Mouse (Mus musculus) bone marrow macrophage, adult 2 months (primary cell): ENCODE results near the gene Rreb1. TPM values are rescaled to one million over a fixed set of nuclear protein-coding genes. Genes with fewer than 3 reads are reported as not detected.

ENCODE experiments used
- H3K27ac ChIP-seq: 2 replicates; pipeline ENCODE4 v1.5.1; 2012; ENCODE audit warnings: low read depth, low read length; ENCODE audit not compliant: insufficient read depth
- H3K4me1 ChIP-seq: 2 replicates; pipeline ENCODE4 v1.6.1; 2012; ENCODE audit warnings: low read length; ENCODE audit not compliant: control insufficient read depth, insufficient read depth
- H3K4me3 ChIP-seq: 2 replicates; pipeline ENCODE4 v1.5.1; 2012; ENCODE audit warnings: mild to moderate bottlenecking, low read length, moderate library complexity; ENCODE audit not compliant: insufficient read depth
- CTCF ChIP-seq: IDR thresholded peaks from 2 replicates; pipeline ENCODE4 v1.5.1; 2012; ENCODE audit warnings: low read depth, mild to moderate bottlenecking, low read length, moderate library complexity
- POLR2A ChIP-seq: IDR thresholded peaks from 2 replicates; pipeline ENCODE4 v1.6.1; 2012; ENCODE audit warnings: mild to moderate bottlenecking, low read depth, low read length, borderline replicate concordance
- polyA plus RNA-seq: library from polyadenylated mRNA; stranded (reverse); fragments of >200 nt; gene quantifications from 2 replicates; pipeline ENCODE4 v1.2.4, GENCODE M21; 2012; ENCODE audit not compliant: missing spikeins, insufficient read depth, insufficient read length

The Rreb1 gene
- polyA plus RNA-seq, 1 experiment = 57.2 TPM

GRCm38 (mm10) chr13:37802246-37803003, 24.2 kb downstream of the Rreb1 start:
- no peak overlapping the region for H3K27ac ChIP-seq
- TF ChIP-seq POLR2A (no peak), CTCF (no peak)
- H3K4me1 ChIP-seq = peaks cover 26% of the 10 kb centered on the region
- no peak overlapping the region for H3K4me3 ChIP-seq

DNA sequence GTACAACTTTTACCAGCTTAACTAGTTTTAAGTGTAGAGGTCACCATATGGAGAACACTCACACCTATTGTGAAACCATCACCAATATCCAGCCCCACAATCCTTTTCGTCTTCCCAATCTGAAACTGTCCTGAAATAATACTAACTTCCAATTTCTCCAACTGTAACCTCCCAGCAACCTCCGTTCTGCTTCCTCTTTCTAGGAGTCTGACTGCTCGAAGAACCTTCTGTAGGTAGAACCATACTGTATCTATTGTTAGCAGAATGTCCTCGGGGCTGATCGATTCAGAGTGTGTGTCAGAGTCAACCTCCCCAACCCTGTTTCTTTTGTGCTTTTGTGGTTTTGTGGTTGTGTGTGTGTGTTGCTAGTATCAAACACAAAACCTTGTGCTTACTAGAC, 25.0 kb downstream of the Rreb1 start:
- TF ChIP-seq CTCF (no peak), POLR2A (no peak)
- Histone ChIP-seq H3K4me3 (no peak overlapping the region), H3K27ac (no peak overlapping the region), H3K4me1 (peaks cover 26% of the 10 kb centered on the region)

DNA sequence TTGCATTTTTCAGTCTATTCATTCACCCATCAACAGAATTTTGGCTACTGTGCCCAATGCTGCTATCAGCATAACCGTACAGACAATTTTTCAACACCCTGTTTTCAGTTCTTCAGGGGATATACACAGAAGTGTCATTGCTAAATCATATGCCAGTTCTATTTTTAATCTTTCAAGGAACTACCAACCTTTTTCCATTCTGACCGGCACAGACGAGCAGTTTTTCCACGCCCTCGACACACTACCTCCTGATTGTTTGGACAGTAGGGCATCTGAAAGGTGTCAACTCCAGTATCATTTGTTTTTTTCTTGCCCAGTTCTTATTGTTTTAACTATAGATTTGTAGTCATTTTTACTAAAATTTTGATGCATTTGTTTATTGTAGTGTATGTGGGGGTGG, 25.8 kb downstream of the Rreb1 start:
- Histone ChIP-seq H3K4me1 (peaks cover 26% of the 10 kb centered on the region), H3K4me3 (no peak overlapping the region)

DNA sequence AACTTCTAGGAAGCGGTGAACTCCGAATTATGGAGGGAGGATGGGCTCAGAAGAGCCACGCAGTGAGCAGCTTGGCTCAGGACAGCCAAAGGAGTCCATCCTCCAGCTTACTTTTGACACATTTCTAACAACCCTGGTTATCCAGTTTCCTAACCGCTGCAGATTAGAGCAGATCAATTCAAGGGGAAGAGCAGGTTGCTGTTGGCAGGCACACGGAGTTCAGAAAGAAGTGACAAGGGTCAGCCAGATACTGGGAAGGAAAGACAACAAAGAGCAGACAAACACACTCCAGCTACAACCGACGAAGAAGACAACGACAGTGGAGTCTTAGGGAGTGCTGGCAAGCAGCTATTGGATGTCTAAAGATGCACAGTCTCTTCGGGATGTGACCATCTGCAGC, 36.8 kb downstream of the Rreb1 start:
- TF ChIP-seq POLR2A (no peak), CTCF (no peak)
- Histone ChIP-seq H3K4me3 (no peak overlapping the region), H3K27ac (no peak overlapping the region), H3K4me1 (no peaks in the 10 kb centered on the region)

More for the DNA sequence above, 25.8 kb downstream of the Rreb1 start:
- no peak overlapping the region for H3K27ac ChIP-seq
- TF ChIP-seq CTCF (no peak), POLR2A (no peak)

- Histone ChIP-seq H3K4me3 (no peak overlapping the region), H3K27ac (no peak overlapping the region), H3K4me1 (no peaks in the 10 kb centered on the region)
- TF ChIP-seq POLR2A (no peak), CTCF (no peak)
These were observed 38.5 kb downstream of the Rreb1 start for GRCm38 (mm10) chr13:37816736-37817135.

- no peaks in the 10 kb centered on the region for H3K4me1 ChIP-seq
- no peak overlapping the region for H3K4me3 ChIP-seq
- no peak overlapping the region for H3K27ac ChIP-seq
- TF ChIP-seq CTCF = no peak
- no peak for TF ChIP-seq POLR2A
These were observed 43.2 kb downstream of the Rreb1 start for GRCm38 (mm10) chr13:37821413-37821812.

DNA sequence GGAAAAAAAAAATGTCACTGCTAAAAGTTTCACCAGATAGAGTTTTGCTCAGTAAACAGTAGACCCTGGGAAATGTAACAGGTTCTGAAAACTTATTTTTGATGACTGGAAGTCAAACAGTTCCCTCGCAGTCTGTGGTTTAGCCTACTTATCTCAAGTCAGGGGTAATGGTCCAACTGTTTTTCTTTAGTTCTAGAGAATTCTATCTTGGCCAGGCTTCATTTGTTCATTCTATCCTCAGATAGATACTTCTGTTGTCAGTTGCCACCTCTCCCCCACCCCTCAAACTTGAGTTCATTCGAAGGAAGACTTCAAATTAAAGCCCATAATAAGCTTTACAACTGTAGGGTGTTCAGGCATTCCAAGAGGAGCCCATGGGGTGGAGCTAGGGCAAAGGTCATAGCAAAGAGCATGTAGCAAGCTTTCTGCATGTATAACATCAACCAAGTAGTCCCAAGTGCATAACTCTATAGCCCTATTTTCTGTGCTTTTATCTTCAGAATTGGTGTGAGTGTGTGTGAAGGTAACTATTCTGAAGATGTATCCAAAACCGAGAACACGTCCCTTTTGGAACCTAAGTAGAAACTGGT, 46.2 kb downstream of the Rreb1 start:
- Histone ChIP-seq H3K4me3 (no peak overlapping the region), H3K27ac (no peak overlapping the region), H3K4me1 (peaks cover 9% of the 10 kb centered on the region)
- no peak for TF ChIP-seq CTCF
- no peak for TF ChIP-seq POLR2A

GRCm38 (mm10) chr13:37824956-37825645, 46.9 kb downstream of the Rreb1 start:
- H3K27ac ChIP-seq = no peak overlapping the region
- H3K4me1 ChIP-seq = peaks cover 9% of the 10 kb centered on the region
- TF ChIP-seq CTCF (no peak), POLR2A (no peak)
- peak overlapping the region; percentile 87 for H3K4me3 ChIP-seq

DNA sequence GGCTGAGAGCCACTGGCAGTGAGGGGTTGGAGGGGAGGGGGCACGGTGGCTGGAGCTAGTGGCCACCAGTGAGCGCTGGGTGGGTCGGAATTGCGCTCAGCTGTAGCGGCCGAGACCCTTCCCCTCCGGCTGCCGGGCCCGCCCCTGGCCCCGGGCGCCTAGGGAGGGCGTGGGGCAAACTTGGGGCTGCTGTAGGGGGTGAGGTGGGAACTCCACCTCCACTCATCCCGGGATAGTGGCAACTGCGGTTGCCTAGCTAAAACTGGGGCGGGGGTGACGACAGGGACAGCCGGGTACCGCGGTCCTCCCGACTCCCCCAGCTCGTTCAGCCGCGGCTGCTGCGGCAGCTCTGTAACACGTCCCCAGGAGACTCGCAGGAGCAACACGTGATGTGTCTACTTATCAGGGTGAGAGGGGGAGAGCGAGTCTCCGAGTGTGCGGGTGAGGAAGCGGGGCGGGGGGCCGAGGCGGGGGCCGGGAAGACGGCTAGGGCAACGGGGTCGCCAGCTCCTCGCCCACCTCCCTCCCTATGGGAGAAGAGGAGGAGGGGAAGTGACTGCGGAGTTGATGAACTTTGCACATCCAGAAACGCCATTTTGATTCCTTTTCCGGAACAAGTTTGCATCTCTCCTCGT, 47.6 kb downstream of the Rreb1 start:
- peak overlapping the region; percentile 87 for H3K4me3 ChIP-seq
- peaks cover 14% of the 10 kb centered on the region for H3K4me1 ChIP-seq
- H3K27ac ChIP-seq = peak overlapping the region; percentile 68
- TF ChIP-seq CTCF = no peak
